Mouse (Mus musculus): Measurements from ENCODE around the gene Disp1.

Gene Disp1

DNA sequence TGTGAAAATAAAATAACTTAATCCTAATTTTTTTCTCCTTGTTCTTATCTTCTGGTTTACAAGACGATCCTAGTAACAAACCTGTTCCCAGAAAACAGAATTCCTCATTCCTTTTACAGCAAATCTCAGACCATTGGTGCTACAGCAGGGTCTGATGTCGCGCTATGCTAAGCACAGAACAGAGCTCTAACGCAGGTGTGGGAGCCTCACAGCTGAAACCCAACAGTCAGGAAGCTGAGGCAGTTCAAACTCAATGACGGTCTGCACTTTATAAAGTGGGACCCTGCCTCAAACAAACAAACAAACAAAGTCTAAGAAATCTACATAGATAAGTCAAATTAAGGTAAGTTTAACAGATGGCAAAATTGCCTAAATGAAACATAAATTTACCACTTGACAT lies 20.4 kb downstream of the Disp1 start:
- DNase-seq (ENCODE audit: low spot score): no peak

DNA sequence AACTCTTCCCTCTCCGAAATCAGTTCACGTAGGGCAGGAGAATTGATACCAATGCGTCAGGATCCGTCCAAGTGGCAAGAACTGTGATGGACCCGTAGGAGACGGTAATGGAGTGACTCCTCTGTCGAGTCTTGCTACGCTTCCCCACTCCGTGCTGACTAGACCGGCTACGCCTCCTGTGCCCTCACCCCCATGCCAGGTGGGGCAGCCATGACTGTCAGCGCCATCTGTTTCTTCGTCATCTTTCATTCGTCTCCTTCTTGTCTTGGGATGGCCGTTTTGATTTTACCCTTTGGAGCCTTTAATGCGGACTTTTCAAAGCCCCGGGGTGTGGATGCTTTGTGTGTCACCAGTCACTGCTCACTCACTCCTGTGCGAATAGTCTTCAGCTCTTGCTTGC lies 26.6 kb downstream of the Disp1 start:
- no peak for DNase-seq (ENCODE audit: low spot score)

DNA sequence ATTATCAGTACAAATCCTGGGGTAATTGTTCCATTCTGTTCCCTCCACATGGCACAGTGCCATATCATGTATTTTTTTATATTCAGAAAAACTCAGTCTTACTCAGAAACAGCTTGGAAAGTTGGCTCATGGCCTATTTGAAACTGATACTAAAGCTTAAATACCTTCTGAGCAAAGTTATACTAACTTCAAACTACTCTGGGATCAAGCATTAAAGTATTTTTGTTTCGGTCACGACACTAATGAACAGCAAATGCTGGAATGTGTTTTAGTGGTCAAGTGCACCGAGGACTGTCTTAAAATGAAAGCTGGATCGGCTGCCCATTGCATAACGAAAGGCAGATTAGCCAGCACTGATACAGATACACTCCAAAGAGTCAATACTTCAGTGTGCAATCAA lies 27.2 kb downstream of the Disp1 start:
- no peak for DNase-seq (ENCODE audit: low spot score)

DNA sequence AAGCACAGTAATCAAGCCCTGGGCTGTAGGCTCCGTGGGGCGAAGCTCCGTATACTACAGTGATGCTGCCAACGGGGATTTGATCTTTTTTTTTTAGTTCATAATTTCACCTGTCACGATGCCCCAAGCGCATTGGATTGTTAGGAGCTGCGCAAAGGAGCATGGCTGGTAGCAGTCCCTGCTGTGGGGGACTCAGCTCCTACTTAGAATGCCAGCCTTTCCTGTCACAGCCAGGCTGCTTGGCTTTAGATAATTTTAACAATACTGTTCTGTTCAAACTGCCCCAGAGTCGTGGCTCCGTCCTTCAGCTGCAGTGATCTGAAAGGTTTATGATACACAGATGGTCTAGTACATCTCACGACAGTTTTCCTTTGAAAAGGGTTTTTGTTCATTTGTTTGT lies 29.9 kb downstream of the Disp1 start:
- DNase-seq (ENCODE audit: low spot score): no peak

DNA sequence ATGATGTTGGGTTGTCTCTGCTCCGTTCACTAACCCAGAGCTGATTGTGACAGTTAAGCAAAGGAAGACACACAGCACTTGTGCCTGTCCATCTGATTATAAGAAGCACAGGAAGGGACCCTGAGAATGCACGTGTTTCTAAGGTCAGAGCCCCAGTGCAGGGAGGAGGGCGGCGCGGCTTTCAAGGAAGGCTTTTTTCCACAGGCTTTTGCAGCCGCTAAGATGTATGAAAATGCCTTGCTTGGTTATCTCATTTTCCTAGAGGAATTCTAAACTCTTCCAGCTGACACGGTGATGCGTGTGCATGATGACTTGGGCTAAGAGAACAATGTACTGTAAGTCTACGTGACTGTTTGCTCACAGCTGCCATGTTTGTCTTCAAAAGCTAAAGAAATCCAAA lies 30.9 kb downstream of the Disp1 start:
- DNase-seq (ENCODE audit: low spot score): no peak

DNA sequence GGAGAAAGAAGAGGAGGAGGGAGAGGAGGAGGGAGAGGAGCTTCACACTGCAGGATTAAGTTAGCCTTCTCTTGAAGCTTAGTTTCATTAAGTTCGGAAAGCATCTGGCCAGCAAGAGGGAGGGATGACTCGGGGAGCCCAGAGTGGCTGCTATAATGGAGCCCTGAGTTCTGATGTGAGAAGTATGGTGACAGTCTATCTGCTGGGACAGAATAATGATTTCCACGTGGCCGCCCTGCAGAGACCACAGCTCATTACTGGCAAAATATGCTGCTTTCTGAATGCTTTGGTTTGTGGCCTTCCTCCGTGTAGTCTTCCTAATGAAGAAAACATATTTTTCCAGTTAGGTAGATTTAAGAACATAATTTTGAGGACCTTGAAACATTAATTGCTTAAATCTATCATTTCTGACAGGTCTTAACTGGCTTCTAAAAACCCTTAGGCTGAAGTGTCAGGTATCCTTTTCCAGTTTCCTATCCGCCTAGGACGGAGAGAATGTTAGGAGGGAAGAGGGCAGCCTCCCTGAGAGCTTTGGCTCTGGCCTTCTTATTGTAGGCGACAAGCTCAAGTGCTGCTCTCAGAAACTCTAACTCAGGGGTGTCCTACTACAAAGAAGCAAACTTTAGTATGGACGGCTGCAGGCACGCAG lies 32.2 kb downstream of the Disp1 start:
- DNase-seq (ENCODE audit: low spot score): no peak

DNA sequence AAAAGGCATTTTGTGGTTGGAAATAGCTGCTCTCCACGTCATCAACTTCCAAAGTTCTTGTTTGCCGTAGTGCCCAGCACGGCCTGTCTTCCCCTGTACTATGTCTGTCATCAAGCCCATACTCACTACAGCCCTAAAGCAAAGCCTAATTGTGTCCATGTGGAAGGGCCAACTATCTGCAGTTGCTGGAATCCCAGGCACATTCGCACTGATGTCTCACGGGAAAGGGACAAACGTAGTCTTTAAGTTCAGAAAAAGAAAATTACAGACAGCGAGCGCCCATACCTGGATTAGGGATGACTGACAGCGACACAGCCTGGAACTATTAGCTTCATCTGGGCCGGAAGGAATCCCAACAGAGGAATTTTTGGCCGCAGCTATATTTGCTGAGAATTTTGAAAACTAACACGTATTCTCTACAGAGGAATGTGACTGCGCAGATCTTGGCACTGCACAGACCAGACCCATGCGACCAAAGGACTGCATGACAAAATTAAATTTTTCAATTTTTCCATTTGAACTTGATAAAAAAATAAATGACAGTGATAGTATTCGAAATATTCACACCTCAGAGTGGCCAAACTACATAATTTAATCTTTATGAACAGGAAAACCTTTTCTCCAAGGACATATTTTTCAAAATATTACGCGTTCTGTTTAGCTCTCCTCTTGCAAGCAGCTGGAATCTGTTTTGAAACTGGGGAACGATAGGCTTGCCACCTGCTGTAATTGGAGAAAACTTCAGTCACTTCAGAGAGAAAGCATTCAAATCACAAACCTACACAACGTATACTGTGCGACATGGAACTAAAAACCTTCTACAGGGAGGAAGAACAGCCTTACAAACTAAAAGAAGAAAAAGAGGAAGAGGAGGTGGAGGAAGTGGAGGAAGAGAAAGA lies 33.0 kb downstream of the Disp1 start:
- no peak for DNase-seq (ENCODE audit: low spot score)

DNA sequence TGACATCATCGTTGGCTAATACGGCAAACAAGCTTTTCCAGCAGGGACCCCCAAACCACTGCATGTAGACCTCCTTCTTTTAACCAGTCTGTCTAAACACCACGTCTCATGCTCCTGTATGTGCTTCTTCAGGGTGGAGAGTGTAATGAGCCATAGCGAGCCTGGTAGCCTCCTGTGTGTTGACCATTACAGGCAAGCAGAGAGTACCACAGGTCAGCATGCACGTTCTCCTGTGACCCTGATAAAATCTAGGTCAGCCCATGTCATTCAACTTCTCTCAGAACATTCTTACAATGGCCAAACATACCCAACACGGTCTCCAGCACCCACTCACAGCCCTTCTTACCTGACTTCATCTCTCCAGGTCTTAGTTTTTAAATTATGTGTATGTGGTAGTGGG lies 35.8 kb downstream of the Disp1 start:
- no peak for DNase-seq (ENCODE audit: low spot score)

DNA sequence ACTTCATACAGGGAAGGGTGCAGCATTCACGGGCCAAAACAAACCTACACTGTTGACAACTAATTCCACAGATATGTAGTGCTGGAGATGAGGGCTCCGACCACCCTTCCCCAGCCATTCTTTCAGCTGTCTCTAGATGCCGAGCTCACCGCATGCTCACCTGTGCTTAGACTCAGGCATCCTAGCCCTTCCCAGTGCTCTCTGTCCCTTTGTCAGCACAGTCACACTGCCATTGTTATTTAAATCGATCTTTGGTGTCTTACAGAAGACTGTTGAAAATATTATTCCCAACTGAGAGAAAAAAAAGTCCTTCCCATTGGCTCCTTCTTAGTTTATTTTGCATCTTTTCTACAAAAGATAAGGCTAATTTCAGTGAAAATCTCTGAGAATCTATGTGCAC lies 36.6 kb downstream of the Disp1 start:
- no peak for DNase-seq (ENCODE audit: low spot score)

DNA sequence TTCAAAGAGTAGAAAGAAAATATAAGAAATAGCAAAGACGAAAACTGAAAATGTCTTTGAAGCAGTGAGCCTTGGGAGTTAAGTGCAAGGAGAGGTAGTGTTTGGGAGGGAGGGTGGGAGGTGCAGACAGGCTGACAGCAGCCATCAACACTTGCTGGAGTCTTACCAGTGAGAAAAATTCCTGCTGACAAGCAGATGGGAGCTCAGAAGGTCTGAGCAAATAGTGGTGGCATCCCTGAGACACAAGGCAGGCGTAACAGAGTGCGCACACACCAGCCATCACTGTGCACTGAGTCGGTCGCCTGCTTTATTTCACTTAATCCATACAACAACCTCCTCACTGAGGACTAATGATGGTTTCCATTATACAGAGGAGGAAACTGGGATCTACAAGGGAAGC lies 37.8 kb downstream of the Disp1 start:
- no peak for DNase-seq (ENCODE audit: low spot score)

DNA sequence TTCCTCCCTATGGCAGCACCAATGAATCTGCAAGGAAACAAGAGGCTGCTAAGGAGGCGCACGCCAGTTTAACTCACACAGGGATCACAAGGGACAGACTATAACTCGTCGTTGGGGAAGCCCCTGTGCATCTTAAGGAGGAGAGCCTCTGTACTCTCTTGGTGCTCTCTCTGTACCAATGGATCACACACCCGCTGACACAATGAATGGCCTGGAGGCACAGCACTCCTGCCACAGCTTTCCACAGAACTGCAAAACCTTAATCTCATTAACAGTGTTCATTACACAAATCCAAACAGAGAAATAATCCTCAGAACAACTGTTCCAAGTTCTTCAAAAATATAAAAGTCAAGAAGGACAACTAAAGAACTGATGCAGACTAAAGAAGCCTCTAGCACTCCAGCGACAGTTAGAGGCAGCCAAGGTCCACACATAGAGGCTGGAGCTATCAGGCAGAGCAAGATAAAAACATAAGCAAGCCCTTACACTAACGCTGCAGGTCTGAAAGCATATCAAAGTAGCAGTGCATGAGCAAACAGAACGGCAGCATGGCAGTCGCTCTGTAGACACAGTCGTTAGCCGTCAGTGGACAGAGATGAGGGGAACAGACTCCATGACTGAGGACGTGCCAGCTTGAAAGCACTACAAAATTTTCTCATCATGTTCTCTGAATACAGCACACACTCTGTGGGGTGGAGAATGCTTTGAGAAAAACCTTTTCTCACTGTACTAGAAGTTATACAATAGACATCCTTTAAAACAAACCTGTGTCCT lies 38.5 kb downstream of the Disp1 start:
- DNase-seq (ENCODE audit: low spot score): no peak

DNA sequence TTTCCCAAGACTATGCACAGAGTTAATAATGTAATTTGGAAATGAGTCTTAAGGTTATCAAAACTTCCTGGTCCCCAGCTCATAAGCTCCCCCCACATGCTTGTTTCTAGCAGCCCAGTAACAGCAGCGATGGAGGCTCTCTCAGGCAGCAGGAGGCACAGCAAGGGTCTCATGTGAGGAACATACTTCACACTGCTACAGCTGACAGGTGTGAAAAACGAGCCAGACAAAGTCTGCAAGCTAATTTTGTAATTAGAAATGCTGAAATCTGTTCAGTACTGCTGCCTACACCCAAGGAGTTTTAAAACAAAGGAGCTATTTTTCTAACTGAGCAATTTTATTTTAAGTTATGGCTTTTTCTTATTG lies 40.3 kb downstream of the Disp1 start:
- DNase-seq (ENCODE audit: low spot score): no peak

DNA sequence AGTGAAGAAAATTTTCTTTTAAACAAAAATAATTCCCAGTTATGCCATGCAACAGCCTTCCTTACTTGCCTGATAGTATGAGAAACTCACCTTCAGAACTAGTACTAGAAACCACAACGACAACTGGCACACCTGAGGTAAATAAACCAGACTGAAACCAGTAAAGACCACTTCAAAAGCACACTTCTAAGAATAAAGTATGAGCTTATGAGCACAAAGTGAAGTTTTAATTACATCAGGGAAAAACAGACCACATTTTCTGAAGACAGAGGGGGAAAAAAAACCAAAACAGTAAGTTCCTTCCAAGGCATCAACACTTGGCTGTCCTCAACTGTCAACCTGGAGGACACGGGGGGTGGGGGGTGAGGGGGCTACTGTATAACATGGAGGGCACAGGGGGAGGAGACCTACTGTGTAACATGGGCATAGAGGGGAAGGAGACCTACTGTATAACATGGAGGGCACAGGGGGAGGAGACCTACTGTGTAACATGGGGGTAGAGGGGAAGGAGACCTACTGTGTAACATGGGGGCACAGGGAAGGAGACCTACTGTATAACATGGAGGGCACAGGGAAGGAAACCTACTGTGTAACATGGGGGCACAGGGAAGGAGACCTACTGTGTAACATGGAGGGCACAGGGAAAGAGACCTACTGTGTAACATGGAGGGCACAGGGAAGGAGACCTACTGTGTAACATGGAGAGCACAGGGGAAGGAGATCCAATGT lies 40.9 kb downstream of the Disp1 start:
- DNase-seq (ENCODE audit: low spot score): no peak

DNA sequence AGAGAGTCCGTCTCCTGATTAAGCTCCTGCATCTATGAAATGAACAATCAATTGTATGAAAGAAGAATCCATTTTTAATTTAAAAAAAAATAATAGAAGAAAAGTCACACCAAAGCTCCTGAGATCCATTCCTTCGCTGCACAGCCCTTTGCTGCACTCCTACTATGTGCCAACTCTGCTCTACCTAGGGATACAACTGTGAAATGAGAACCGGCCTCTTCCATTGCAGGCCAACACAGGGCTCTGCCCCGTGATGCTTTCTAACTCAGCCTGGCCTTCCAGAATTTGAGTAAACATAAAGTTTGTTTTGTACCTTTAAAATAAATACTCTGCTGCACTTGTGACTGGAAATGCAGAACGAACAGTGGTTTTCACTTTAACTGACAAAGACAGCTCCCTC lies 42.0 kb downstream of the Disp1 start:
- DNase-seq (ENCODE audit: low spot score): no peak

DNA sequence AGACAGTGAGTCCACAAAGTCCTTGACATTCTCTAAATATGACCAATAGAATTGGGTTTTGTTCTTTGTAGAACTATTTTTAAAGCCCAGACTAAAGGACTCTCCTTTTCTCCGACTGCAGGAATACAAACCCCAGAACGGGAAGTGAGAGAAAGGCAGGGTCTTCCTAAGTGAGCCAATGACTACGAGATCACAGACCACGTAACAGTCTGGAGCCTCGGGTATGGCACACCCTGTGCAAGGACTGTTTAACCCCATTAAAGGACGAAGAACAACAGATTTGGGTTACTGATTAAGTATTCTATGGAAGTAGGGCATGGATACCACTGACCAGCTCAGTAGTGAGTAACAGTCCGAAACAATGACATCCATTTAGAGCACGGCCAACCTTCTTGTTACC lies 46.1 kb downstream of the Disp1 start:
- no peak for DNase-seq (ENCODE audit: low spot score)

DNA sequence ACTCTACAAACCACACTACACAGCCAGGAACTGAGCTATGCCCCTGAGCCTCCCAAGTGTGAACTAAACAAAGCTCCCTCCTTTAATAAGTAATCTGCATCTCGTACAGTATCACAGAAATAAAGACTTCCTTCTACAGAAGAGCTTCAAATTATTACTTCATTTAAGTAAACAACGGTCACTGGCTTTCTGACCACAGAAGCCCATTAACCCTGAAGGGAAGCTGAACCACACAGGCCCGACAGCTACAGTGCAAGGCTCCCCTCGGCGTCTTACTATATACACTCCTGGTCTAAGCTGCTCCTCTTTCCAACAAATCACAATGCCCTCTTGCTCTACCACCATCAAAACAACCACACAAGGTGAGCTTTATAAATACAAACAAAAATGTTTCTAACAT lies 50.2 kb downstream of the Disp1 start:
- DNase-seq (ENCODE audit: low spot score): no peak

DNA sequence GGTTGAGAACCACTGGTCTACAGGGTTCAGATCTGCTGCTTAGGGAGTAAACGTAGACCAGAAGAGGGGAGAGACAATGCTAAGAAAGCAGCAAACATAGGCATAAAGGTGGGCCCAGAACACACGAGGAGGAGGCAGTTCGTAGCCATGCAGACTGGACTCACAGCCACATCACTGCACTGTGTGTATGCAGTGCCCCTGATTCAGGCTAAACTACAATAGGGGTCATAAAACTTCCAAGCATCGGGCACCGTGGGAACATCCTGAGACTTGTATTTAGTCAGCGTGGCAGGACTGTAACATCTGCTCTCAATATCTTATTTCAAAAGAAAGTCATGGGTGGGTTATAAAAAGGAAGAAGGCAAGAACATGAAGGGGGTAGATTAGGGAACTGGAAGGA lies 52.9 kb downstream of the Disp1 start:
- DNase-seq (ENCODE audit: low spot score): no peak

DNA sequence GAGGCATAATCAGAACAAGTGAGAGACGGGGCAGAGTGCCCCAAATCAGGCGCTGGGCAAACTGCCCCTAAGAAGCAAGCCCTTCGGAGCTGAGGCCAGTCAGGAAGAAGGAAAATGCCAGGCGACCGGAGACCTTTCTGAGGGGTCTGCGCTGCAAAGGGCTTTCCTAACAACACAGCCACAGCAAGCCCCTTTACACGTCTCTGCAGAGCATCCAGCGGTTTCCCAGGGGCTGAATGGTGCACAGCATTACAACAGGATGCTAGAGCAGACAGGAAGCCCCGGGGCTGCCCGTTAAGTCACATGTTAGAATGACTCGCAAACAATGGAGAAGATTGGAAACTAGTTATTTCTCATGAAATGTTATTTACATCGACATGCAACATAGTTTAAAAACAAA lies 53.5 kb downstream of the Disp1 start:
- no peak for DNase-seq (ENCODE audit: low spot score)

DNA sequence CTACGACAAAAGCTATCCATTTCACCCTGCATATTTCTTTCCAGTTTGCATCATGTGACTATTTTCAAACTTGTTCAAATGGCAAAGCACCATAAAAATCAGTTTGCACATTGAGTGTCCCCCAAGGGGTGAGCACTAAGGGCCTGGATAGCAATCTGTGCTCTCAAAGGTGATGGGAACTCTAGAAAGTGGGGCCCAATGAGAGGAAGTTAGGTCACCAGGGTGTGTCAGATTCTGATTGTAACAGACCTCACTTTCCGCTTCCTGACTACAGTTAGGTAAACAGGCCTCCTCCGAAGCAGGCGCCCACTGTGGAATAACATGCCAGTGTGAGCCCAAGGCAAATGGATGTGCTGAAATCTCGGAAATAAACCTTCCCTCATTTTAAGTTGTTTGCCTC lies 54.6 kb downstream of the Disp1 start:
- DNase-seq (ENCODE audit: low spot score): no peak

DNA sequence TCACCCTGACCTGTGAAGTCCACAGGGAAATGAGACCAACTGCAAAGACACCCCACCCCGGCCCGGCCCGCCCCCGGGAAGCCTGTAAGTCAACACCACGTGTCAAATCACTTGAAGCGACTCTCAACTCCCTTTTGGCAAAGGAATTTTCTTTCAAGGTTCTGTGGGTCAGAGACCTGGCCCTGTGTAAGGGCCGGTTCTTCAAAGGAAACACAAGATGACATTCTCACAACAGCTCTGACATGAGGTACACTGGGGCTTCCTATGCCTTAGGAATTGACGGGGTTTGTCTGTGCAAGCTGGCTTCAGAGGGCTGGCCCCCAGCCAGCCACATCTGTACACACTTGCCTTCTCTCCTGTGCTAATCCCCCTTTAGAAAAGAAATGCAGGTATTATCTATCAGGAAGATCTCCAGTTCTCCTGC lies 56.7 kb downstream of the Disp1 start:
- no peak for DNase-seq (ENCODE audit: low spot score)

DNA sequence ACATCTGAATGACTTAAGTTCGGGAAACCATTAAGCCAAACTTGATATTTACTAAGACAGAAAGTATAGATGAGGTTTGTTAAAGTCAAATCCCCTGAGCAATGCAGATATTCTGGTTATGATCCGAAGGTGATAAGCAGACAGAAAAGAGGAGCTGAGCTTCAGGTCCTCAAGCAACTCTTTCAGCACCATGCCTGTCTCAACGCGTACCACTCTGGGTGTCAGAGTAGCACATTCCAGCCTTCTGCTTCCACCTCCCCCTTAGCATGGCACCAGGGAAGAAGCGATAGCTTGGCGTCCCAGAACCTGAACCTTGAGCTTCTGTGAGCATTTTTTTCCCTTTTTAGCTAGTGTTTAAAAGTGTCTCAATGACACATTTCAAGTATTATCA lies 57.1 kb downstream of the Disp1 start:
- DNase-seq (ENCODE audit: low spot score): no peak

DNA sequence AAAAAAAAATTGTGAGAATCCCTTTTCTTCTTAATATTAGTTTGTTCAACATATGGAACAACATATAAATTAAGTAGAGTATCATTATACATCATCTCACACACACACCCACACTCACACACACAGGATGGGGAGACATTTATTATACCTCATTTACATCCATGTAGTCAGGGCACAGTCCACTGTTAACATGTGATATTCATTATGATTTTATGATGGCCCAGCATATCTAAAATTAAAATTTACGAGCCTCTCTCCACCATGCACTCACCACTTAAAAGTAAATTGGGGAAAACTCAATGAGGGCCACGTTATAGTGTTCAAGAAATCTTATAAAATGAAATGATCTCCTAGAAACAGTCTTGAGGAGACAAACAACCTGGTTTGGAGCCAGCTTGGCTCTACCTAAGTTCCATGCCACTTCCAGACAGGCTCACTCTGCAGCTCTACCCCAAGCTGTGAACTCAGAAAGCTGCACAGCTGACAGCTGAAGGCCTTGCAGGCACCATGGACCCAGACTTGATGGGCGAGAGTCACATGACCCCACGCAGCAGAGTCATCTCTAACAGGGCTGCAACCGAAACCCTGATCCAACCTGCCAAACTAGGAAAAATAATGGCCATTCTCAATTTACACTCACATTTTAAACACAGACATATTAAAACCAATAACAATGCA lies 57.7 kb downstream of the Disp1 start:
- DNase-seq (ENCODE audit: low spot score): no peak

All from yolk sac, embryonic 10.5 days (tissue).